Mouse (Mus musculus): ENCODE results near the gene Tekt4.

Gene Tekt4

GRCm38 (mm10) chr17:25454272-25454671, at the start of gene Tekt4:
Tekt4 (plus strand) TSS chr17:25454615.
- DNase-seq (ENCODE audit: low spot score in 2 of 2) = no peak

GRCm38 (mm10) chr17:25405224-25405895, 49.1 kb upstream of the Tekt4 start:
- no peak for DNase-seq (ENCODE audit: low spot score in 2 of 2)

- DNase-seq (ENCODE audit: low spot score in 2 of 2) = no peak
Observed at GRCm38 (mm10) chr17:25406011-25406441, 48.4 kb upstream of the Tekt4 start.

- no peak for DNase-seq (ENCODE audit: low spot score in 2 of 2)
Observed at GRCm38 (mm10) chr17:25407352-25407751, 47.1 kb upstream of the Tekt4 start.

- DNase-seq (ENCODE audit: low spot score in 2 of 2) = no peak
Observed at GRCm38 (mm10) chr17:25408302-25408999, 46.0 kb upstream of the Tekt4 start.

GRCm38 (mm10) chr17:25409621-25410020, 44.8 kb upstream of the Tekt4 start:
- no peak for DNase-seq (ENCODE audit: low spot score in 2 of 2)

- DNase-seq (ENCODE audit: low spot score in 2 of 2) = no peak
Observed at GRCm38 (mm10) chr17:25410180-25410579, 44.2 kb upstream of the Tekt4 start.

- DNase-seq (ENCODE audit: low spot score in 2 of 2) = no peak
Observed at GRCm38 (mm10) chr17:25410786-25411185, 43.6 kb upstream of the Tekt4 start.

- DNase-seq (ENCODE audit: low spot score in 2 of 2) = no peak
Observed at GRCm38 (mm10) chr17:25411251-25411650, 43.2 kb upstream of the Tekt4 start.

- no peak for DNase-seq (ENCODE audit: low spot score in 2 of 2)
Observed at GRCm38 (mm10) chr17:25414209-25414608, 40.2 kb upstream of the Tekt4 start.

- DNase-seq (ENCODE audit: low spot score in 2 of 2) = no peak
Observed at GRCm38 (mm10) chr17:25414917-25415316, 39.5 kb upstream of the Tekt4 start.

- DNase-seq (ENCODE audit: low spot score in 2 of 2) = no peak
Observed at GRCm38 (mm10) chr17:25415421-25415913, 38.9 kb upstream of the Tekt4 start.

- no peak for DNase-seq (ENCODE audit: low spot score in 2 of 2)
Observed at GRCm38 (mm10) chr17:25416219-25416618, 38.2 kb upstream of the Tekt4 start.

GRCm38 (mm10) chr17:25417990-25418389, 36.4 kb upstream of the Tekt4 start:
- no peak for DNase-seq (ENCODE audit: low spot score in 2 of 2)

GRCm38 (mm10) chr17:25418926-25419325, 35.5 kb upstream of the Tekt4 start:
- no peak for DNase-seq (ENCODE audit: low spot score in 2 of 2)

- DNase-seq (ENCODE audit: low spot score in 2 of 2) = no peak
Observed at GRCm38 (mm10) chr17:25420998-25421397, 33.4 kb upstream of the Tekt4 start.

- DNase-seq (ENCODE audit: low spot score in 2 of 2) = no peak
Observed at GRCm38 (mm10) chr17:25424526-25425080, 29.8 kb upstream of the Tekt4 start.

- no peak for DNase-seq (ENCODE audit: low spot score in 2 of 2)
Observed at GRCm38 (mm10) chr17:25425996-25426395, 28.4 kb upstream of the Tekt4 start.

- no peak for DNase-seq (ENCODE audit: low spot score in 2 of 2)
Observed at GRCm38 (mm10) chr17:25427441-25427840, 27.0 kb upstream of the Tekt4 start.

- no peak for DNase-seq (ENCODE audit: low spot score in 2 of 2)
Observed at GRCm38 (mm10) chr17:25429240-25429639, 25.2 kb upstream of the Tekt4 start.

GRCm38 (mm10) chr17:25429886-25430285, 24.5 kb upstream of the Tekt4 start:
- DNase-seq (ENCODE audit: low spot score in 2 of 2) = no peak

GRCm38 (mm10) chr17:25430534-25430933, 23.9 kb upstream of the Tekt4 start:
- no peak for DNase-seq (ENCODE audit: low spot score in 2 of 2)

Data from spleen, postnatal 14 days (tissue).